Mouse (Mus musculus): ENCODE measurements around the gene Wdr91.

- TF ChIP-seq POLR2A (IDR thresholded peaks at IDR 0.05; ENCODE audit: low read depth, low read length), result peak; percentile 76
- TF ChIP-seq CTCF (IDR thresholded peaks at IDR 0.05; ENCODE audit: extremely low read depth, insufficient read length, insufficient replicate concordance, low read depth, low read length), result peak; percentile 64
These were observed 33.0 kb downstream of the Wdr91 start, which contains the start of gene Cyren for GRCm38 (mm10) chr6:34877509-34878321.
